Mouse (Mus musculus): ENCODE data around the gene Klrb1a.
"Not testable (repeated sequence)": the region's sequence is repeated elsewhere in the genome, so short reads cannot be mapped to it uniquely, and the experiment has no call there.

DNA sequence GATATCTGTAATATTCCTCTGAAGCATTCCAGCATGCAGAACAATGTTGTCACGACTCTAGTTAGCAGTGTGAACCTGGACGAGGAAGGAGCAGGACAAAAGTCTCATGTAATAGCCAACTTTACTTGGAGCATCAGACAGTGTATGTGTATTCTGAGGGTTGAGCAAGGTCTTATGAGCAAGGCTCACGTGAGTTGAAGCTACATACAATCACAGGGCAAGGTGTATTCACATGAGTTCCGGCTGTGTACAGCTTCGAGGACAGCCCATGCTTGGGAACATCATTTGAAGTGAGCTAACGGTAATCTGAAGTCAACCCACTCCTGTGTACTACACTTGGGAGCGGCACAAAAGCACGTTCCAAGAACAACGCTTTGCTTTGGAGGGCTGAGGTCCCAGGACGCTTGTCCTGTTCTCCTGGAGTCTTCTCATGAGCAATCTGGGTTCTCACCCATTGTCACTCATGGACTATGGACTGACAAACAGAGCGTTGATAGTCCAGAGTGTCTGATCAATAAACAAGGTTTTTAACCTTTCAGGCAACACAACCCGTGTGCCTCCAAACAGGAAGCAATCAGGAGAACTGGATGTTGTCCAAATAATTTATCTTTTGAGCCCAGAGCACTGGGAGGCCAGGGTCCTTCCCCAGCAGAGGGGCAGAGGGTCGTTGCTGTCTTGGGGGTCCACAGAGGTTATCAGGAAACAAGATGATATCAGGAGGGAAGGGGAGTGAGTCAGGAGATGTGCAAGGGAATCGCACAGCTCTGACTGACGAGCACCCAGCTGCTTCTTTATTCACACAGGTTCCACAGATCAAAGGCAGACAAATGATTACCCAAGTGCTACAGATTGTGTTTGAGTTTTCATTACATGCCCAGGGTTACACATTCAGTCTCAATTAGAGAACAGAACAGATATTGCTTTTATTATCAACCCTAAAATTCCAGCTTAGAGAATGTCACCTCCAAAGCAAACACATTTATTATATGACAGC, 7.9 kb upstream of the Klrb1a start:
- TF ChIP-seq CTCF (IDR thresholded peaks at IDR 0.05; ENCODE audit: low read depth); EP300 (optimal IDR thresholded peaks at IDR 0.05): not testable (repeated sequence)

Measured in stomach, postnatal 0 days (tissue).